Mouse (Mus musculus): ENCODE measurements around the gene Noct. TPM values are rescaled to one million over a fixed set of nuclear protein-coding genes. Genes with fewer than 3 reads are reported as not detected.

The Noct gene
- total and polyA plus RNA-seq, 3 experiments: 8.7 to 13.8 (median 12.0) TPM

DNA sequence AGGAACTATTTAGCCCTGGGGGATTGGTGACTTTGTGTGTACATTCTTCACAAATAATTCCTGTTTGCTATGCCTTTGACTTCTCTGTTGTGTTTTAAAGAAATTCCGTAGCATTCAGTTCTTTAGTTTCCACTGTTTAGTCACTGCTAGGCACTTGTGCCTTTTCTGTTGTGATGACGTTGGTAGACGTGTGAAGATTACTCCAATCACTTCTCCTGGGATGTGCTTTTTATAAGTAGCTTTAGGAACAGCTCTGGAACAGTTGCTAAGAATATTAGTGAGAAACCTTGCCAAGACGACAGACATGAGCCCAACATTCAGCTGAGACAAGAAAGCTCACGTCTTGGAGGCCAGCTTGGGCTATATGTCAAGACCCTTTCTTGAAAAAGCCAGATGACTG is 26.8 kb downstream of the Noct start:
- Histone ChIP-seq H3K27me3 (replicated peaks) (no peaks in the 10 kb centered on the region), H3K4me1 (ENCODE audit: control insufficient read depth in 1 of 2, insufficient read depth in 2 of 2) (peaks cover 11 to 47% of the 10 kb centered on the region in 2 experiments), H3K9me3 (replicated peaks; ENCODE audit: low read length) (no peaks in the 10 kb centered on the region), H3K4me2 (ENCODE audit: insufficient read depth, low read depth, poor library complexity, severe bottlenecking) (no peak overlapping the region), H3K79me2 (replicated peaks; ENCODE audit: control insufficient read depth, extremely low read depth, insufficient read depth, poor library complexity, severe bottlenecking) (no peaks in the 10 kb centered on the region; the same call in 1 of the 2 replicates), H3K36me3 (replicated peaks in 1 of 2; ENCODE audit: control insufficient read depth in 1 of 2, insufficient read depth in 1 of 2, low read length in 1 of 2) (peaks cover 47 to 79% of the 10 kb centered on the region in 2 experiments), H3K9ac (ENCODE audit: insufficient read depth, low read depth) (no peak overlapping the region), H3K27ac (ENCODE audit: insufficient read depth, low read depth) (no peak overlapping the region), H3K4me3 (replicated peaks in 1 of 3; ENCODE audit: low read depth in 2 of 3, low read length in 2 of 3, poor library complexity in 1 of 3) (no peak overlapping the region)
- in situ Hi-C loops (cut with MboI; ENCODE audit: low pct_ligation_motif_present, low pct_unique_long_range_greater_than_20kb, low sequenced_read_pairs) (no loop called here), dilution Hi-C loops (cut with MboI; ENCODE audit: extremely low pct_ligation_motif_present, extremely low pct_unique_long_range_greater_than_20kb, low sequenced_read_pairs) (no loop called here)
- no peak for DNase-seq (ENCODE audit: extremely low read depth)
- TF ChIP-seq NELFE (IDR thresholded peaks at IDR 0.05; ENCODE audit: low read depth, low read length): no peak
- TF ChIP-seq JUND (conservative IDR thresholded peaks at IDR 0.05; ENCODE audit: low read depth, low read length): no peak
- TF ChIP-seq POLR2A (IDR thresholded peaks at IDR 0.05; ENCODE audit: low read depth, low read length): no peak
- TF ChIP-seq ZC3H11A (IDR thresholded peaks at IDR 0.05; ENCODE audit: low read depth, low read length): no peak
- no peak for TF ChIP-seq ZMIZ1 (IDR thresholded peaks at IDR 0.05; ENCODE audit: low read depth, low read length)

DNA sequence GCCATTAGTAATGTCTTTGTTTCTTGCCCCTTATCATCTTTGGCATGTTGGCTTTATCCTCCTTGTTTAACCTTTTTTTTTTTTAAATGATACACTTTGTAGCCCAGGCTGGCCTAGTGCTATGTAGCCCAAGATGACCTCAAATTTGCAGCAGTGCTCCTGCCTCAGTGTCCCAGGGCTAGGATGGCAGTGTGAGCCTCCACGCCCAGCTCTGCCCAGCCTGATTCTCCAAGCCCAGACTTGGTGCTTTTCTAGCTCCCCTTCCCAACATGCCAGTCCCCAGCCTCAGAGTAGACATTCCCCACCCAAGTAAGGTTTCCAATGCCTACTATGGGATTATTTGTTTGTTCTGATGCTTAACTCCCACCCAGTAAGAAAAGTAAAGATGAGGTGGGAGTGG is 28.0 kb downstream of the Noct start:
- dilution Hi-C loops (cut with MboI; ENCODE audit: extremely low pct_ligation_motif_present, extremely low pct_unique_long_range_greater_than_20kb, low sequenced_read_pairs) (no loop called here), in situ Hi-C loops (cut with MboI; ENCODE audit: low pct_ligation_motif_present, low pct_unique_long_range_greater_than_20kb, low sequenced_read_pairs) (no loop called here)
- Histone ChIP-seq H3K9me3 (replicated peaks; ENCODE audit: low read length) (no peaks in the 10 kb centered on the region), H3K9ac (ENCODE audit: insufficient read depth, low read depth) (no peak overlapping the region), H3K4me3 (replicated peaks in 1 of 3; ENCODE audit: low read depth in 2 of 3, low read length in 2 of 3, poor library complexity in 1 of 3) (no peak overlapping the region), H3K27ac (ENCODE audit: insufficient read depth, low read depth) (no peak overlapping the region), H3K27me3 (replicated peaks) (no peaks in the 10 kb centered on the region), H3K79me2 (replicated peaks; ENCODE audit: control insufficient read depth, extremely low read depth, insufficient read depth, poor library complexity, severe bottlenecking) (no peaks in the 10 kb centered on the region; the same call in 1 of the 2 replicates), H3K4me1 (ENCODE audit: control insufficient read depth in 1 of 2, insufficient read depth in 2 of 2) (peaks cover 11 to 53% of the 10 kb centered on the region in 2 experiments), H3K4me2 (ENCODE audit: insufficient read depth, low read depth, poor library complexity, severe bottlenecking) (no peak overlapping the region), H3K36me3 (replicated peaks in 1 of 2; ENCODE audit: control insufficient read depth in 1 of 2, insufficient read depth in 1 of 2, low read length in 1 of 2) (peaks cover 59 to 83% of the 10 kb centered on the region in 2 experiments)
- no peak for DNase-seq (ENCODE audit: extremely low read depth)
- TF ChIP-seq JUN (IDR thresholded peaks at IDR 0.05; ENCODE audit: insufficient read depth, low read depth, low read length) (no peak), POLR2A (IDR thresholded peaks at IDR 0.05; ENCODE audit: low read depth, low read length) (no peak), HCFC1 (IDR thresholded peaks at IDR 0.05; ENCODE audit: low read depth, low read length) (no peak)

DNA sequence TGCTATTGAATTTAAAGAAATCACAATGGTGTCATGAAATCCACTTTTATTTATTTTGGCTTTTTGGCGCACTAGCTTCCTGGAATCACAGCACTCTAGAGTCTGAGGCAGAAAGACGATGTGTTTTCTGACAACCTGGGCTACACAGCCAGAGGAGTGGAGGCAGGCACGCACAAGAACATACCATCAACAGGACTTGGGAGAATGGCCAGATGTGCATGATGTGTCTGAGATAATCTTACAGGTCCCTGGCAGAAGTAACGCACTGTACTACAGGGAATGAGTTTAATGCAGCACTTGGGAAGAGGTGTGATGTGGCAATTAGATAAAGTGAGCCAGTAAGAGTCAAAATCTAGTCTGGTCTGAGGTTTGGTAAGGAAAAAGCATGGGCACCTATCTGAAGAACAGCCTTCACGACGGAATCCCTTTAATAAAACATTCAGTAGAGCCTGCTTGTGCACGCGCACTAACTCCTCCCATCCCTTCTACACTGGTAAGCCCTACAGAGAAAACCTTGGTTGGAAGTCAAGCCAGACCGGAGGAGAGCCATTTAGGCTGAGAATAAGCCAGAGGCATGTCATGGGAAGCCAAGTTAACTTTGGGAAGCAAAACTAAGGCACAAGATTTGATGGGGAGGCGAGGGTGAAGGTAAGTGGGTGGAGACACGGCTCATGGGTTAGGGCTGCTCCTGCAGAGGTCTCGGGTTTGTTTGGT is 28.6 kb downstream of the Noct start:
- Histone ChIP-seq H3K9me3 (replicated peaks; ENCODE audit: low read length) (no peaks in the 10 kb centered on the region), H3K27me3 (replicated peaks) (no peaks in the 10 kb centered on the region), H3K4me2 (ENCODE audit: insufficient read depth, low read depth, poor library complexity, severe bottlenecking) (no peak overlapping the region), H3K4me1 (ENCODE audit: control insufficient read depth in 1 of 2, insufficient read depth in 2 of 2) (peaks cover 9 to 50% of the 10 kb centered on the region in 2 experiments), H3K9ac (ENCODE audit: insufficient read depth, low read depth) (no peak overlapping the region), H3K36me3 (replicated peaks in 1 of 2; ENCODE audit: control insufficient read depth in 1 of 2, insufficient read depth in 1 of 2, low read length in 1 of 2) (peaks cover 62 to 83% of the 10 kb centered on the region in 2 experiments), H3K79me2 (replicated peaks; ENCODE audit: control insufficient read depth, extremely low read depth, insufficient read depth, poor library complexity, severe bottlenecking) (no peaks in the 10 kb centered on the region; the same call in 1 of the 2 replicates), H3K27ac (ENCODE audit: insufficient read depth, low read depth) (no peak overlapping the region), H3K4me3 (replicated peaks in 1 of 3; ENCODE audit: low read depth in 2 of 3, low read length in 2 of 3, poor library complexity in 1 of 3) (no peak overlapping the region)
- DNase-seq (ENCODE audit: extremely low read depth): no peak
- in situ Hi-C loops (cut with MboI; ENCODE audit: low pct_ligation_motif_present, low pct_unique_long_range_greater_than_20kb, low sequenced_read_pairs): no loop called here
- TF ChIP-seq ZNF384 (IDR thresholded peaks at IDR 0.05; ENCODE audit: low read depth, low read length): no peak
- TF ChIP-seq ELF1 (IDR thresholded peaks at IDR 0.05; ENCODE audit: low read depth, low read length): no peak
- TF ChIP-seq SMC3 (IDR thresholded peaks at IDR 0.05; ENCODE audit: low read depth, low read length): no peak
- TF ChIP-seq KAT2A (IDR thresholded peaks at IDR 0.05; ENCODE audit: insufficient replicate concordance, low read length): no peak
- no peak; the same call in 1 of the 2 replicates for TF ChIP-seq POLR2A (IDR thresholded peaks at IDR 0.05; ENCODE audit: low read depth, low read length)
- dilution Hi-C loops (cut with MboI; ENCODE audit: extremely low pct_ligation_motif_present, extremely low pct_unique_long_range_greater_than_20kb, low sequenced_read_pairs): no loop called here

Measured in CH12.LX (cell line).